Mouse (Mus musculus): Measurements from ENCODE around the gene Narfl.
"Not testable (repeated sequence)": the region's sequence is repeated elsewhere in the genome, so short reads cannot be mapped to it uniquely, and the experiment has no call there.

Narfl gene

DNA sequence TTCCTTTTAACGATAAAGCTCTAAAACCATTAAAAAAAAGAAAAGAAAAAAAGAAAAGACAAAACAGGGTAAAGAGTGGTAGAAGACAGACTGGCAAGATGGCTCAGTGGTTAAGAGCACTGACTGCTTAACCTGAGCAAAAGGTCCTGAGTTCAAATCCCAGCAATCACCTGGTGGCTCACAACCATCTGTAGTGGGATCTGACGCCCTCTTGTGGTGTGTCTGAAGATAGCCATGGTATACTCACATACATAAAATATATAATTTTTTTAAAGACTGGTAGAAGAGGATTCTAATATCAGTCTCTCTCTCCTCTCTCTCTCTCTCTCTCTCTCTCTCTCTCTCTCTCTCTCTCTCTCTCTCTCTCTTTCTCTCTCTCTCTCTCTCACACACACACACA is 33.9 kb downstream of the Narfl start:
- not testable (repeated sequence) for DNase-seq

DNA sequence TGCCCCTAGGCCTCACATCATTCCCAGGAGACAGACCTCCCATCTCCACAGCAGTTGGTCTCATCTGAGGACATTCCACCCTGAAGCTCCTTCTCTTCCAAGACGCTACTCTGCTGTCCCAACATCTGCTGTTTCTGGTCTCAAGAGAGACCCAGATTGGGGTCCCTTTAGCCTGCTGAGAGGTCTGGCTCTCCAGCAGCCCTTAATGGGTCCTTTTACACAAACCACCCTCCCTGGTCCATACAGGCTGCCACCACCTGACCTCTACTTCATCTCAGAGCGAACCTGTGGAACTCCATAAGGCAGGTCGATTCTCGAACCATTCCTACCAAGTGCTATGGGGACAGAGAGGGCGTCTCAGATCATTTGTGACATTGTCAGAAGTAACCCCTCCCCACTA is 34.5 kb downstream of the Narfl start:
- no peak for DNase-seq

- DNase-seq = peak; percentile 97 to 98
These were observed 35.4 kb downstream of the Narfl start, which contains the start of gene Fbxl16 for GRCm38 (mm10) chr17:25808789-25809605. Gene Fbxl16 (plus strand): TSS chr17:25809085.

GRCm38 (mm10) chr17:25809606-25810340 is 36.2 kb downstream of the Narfl start:
- peak; percentile 81 to 84 for DNase-seq

GRCm38 (mm10) chr17:25810890-25811289 is 37.3 kb downstream of the Narfl start:
- no peak for DNase-seq

GRCm38 (mm10) chr17:25813471-25813870 is 39.9 kb downstream of the Narfl start:
- peak; percentile 76 to 80 for DNase-seq

DNA sequence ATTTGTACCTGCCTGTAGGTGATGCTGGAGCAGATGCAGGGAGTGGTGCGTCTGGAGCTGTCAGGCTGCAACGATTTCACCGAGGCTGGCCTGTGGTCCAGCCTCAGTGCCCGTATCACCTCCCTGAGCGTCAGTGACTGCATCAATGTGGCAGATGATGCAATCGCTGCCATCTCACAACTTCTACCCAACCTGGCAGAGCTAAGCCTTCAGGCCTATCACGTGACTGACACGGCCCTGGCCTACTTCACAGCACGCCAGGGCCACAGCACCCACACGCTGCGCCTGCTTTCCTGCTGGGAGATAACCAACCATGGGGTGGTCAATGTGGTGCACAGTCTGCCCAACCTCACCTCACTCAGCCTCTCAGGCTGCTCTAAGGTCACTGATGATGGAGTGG is 44.1 kb downstream of the Narfl start:
- peak in 1 of 2 experiments; percentile 11 for DNase-seq

DNA sequence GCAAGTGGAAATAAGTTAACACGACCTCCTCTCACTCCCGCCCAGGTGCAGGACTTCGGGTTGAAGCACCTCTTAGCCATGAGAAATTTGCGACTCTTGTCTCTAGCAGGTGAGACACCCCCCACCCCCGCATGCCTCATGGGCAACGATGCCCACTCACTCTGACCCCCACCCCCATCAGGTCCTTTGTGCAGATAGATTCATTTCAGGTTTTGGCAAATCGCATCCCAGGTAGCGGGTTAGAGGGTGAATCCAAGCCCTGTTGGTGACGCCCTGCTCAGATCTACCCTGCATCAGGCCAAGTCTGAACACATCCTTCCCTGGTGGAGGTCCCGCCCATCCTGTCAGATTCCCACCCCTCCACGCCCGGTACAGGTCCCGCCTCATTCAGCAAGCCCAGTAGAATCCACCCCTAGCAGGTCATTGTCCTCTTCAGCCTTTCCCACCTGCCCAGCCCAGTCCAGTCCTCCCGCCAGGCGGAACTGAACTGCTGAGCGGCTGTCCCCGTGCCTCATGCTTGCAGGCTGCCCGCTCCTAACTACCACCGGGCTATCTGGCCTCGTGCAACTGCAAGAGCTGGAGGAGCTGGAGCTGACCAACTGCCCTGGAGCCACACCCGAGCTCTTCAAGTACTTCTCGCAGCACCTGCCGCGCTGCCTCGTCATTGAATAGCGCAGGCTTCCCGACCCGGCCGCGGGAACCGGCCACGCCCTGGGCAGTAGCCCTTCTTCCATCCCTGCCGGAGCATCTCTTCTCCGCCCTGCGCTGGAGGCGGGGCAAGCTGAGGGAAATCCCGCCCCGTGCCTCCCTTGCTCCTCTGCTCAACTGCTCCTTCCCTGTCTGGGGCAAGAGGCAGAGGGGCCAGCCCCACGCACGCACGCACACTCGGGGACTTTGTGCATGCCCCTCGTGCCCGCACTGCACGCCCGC is 45.5 kb downstream of the Narfl start:
- DNase-seq = peak in 1 of 2 experiments; percentile 30

DNA sequence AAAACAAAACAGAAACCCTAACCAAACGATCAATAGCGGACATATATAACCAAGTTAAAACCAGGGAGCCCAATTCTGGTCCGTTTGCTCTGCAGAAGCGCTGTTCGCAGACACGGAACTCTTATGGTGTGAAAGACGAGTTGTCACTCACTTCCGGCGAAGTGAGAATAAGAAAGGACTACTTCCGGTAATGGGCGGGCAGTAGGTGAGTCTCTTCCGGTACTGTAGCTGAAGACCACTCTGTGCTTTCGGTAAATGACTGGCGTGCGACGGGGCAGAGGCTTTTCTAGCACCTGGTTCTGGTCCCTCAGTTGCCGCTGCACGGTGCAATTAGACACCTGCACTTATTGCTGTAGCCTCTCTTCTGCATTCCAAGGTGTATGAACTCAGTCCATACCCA is 49.9 kb downstream of the Narfl start, which contains the start of gene Wdr24:
Wdr24 (plus strand) TSS at position 176 of the 400 bp plus-strand sequence.
- DNase-seq = peak; percentile 77 to 83

- peak in 1 of 2 experiments; percentile 19 for DNase-seq
These were observed 51.0 kb downstream of the Narfl start for GRCm38 (mm10) chr17:25824362-25825142.

GRCm38 (mm10) chr17:25825311-25825710 is 51.7 kb downstream of the Narfl start:
- DNase-seq = peak in 1 of 2 experiments; percentile 23

GRCm38 (mm10) chr17:25825984-25826570 is 52.5 kb downstream of the Narfl start:
- peak in 1 of 2 experiments; percentile 29 for DNase-seq

DNA sequence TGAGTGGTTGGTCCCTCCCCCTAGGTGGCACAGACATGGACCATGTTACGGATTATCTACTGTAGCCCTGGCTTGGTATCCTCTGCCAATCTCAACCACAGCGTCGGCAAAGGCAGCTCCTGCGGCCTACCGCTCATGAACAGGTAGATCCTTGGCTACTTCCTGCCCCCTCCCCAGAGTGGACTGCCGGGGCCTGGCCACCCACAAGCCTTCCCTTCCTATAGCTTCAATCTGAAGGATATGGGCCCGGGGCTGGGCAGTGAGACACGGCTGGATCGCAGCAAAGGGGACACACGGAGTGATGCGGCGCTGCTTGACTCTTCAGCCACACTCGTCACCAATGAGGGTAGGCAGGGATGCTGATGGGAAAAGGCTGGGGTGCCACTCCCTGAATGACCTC is 53.4 kb downstream of the Narfl start:
- peak in 1 of 2 experiments; percentile 15 for DNase-seq

DNA sequence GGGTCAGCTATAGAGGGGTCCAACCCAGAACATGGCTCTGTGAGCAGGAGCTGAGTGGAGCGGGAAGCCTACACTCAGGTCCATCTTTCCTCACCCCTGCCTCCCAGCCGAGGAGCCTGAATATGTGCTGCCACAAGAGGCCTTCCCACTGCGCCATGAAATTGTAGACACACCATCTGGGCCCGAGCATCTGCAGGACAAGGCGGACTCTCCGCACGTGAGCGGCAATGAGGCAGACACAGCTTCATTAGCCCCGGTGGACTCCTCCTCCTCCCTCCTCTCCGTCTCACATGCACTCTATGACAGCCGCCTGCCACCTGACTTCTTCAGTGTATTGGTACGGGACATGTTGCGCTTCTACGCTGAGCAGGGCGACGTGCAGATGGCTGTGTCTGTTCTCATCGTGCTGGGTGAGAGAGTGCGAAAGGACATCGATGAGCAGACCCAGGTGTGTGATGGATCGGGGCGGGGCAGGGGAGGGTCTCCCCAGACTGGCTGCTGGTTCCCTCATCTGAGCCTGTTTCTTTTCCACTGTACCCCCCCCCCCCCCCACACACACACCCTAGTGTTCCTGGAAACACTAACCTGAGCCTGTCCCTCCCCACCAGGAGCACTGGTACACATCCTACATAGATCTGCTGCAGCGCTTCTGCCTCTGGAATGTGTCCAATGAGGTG is 54.1 kb downstream of the Narfl start:
- DNase-seq = peak in 1 of 2 experiments; percentile 26

DNA sequence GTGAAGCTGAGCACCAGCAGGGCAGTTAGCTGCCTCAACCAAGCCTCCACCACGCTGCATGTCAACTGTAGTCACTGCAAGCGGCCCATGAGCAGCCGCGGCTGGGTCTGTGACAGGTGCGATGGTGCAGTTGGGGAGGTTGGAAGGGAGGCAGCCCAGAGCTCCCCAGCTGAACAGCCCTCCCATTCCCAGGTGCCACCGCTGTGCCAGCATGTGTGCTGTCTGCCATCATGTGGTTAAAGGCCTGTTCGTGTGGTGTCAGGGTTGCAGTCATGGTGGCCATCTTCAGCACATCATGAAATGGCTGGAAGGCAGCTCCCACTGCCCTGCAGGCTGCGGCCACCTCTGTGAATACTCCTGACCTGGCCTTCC is 54.6 kb downstream of the Narfl start:
- DNase-seq = peak in 1 of 2 experiments; percentile 42

- DNase-seq = peak; percentile 89 to 90
These were observed 55.4 kb downstream of the Narfl start, which contains the start of gene Jmjd8 for GRCm38 (mm10) chr17:25828712-25829557. Gene Jmjd8 (plus strand): TSS chr17:25828867.

GRCm38 (mm10) chr17:25829558-25830017 is 56.0 kb downstream of the Narfl start:
- DNase-seq = peak in 1 of 2 experiments; percentile 40

DNA sequence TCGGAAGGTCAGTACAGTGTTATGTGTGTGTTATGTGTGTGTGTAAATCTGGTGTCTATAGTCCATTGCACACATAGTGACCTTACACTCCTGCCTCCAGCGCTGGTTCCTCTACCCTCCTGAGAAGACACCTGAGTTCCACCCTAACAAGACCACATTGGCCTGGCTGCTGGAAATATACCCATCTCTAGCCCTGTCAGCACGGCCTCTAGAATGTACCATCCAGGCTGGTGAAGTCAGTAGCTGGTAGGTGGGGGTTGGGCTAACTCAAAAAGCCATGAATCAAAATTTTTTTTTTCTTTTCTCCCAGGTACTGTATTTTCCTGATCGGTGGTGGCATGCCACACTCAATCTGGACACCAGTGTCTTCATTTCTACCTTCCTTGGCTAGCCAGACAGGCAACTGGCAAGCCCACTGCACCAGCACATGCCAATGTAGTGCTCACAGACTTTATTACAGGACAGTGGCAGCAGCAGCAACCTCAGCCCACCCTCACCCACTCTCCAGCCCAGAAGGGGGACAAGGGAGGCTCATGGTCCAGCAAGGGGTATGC is 56.7 kb downstream of the Narfl start:
- DNase-seq = no peak

GRCm38 (mm10) chr17:25830806-25831431 is 57.3 kb downstream of the Narfl start:
- no peak for DNase-seq

All from cerebellum, postnatal 25 days (tissue).